Mouse (Mus musculus) adipocyte (in vitro differentiated cells): ENCODE measurements around the gene P3h2.

Experiments
- DNase-seq: peaks from one replicate; pipeline ENCODE4 v3.0.0-alpha.2; 2016; ENCODE audit warnings: low spot score

Gene P3h2

GRCm38 (mm10) chr16:26065060-26065459, 40.5 kb downstream of the P3h2 start:
- DNase-seq: peak; percentile 83

DNA sequence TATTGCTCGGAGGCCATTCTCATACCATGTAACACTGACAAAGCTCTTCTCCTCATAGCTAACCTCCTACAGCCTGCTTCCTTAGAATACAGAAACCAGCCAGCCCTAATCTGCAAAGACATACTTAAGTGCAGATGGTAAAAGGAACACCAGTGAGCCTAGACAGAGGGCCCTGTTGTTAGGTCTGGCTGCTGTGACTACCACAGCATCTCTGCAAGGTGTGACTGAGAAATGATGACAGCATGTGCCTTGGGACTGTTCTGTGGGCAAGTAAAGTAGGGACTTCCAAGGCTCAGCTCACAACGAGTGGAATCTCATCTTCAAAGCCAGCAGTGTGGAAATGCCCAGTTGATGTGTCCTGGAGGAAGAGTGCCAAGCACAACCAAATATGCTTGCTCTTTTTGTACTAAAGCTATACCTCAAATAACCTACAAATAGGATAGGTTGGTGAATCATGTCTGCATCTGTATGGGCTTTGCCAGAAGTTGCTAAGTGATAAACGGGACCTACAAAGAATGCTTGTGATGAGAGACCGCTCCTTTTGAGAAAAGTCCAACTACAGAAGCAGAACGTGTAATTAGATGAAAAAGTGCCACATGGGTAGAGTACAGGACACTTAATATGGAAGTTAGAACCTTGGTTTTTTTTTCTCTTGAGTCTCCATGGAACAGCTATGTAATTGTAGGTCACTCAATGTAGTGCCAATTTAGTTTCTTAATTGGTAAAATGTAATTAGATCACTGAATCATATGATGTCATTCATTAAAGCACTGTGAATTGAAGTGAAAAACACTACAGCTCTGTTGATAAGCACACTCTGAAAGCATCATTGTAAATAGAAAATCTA, 45.1 kb downstream of the P3h2 start:
- no peak for DNase-seq

- no peak for DNase-seq
These were observed 52.0 kb downstream of the P3h2 start for GRCm38 (mm10) chr16:26053631-26054030.

DNA sequence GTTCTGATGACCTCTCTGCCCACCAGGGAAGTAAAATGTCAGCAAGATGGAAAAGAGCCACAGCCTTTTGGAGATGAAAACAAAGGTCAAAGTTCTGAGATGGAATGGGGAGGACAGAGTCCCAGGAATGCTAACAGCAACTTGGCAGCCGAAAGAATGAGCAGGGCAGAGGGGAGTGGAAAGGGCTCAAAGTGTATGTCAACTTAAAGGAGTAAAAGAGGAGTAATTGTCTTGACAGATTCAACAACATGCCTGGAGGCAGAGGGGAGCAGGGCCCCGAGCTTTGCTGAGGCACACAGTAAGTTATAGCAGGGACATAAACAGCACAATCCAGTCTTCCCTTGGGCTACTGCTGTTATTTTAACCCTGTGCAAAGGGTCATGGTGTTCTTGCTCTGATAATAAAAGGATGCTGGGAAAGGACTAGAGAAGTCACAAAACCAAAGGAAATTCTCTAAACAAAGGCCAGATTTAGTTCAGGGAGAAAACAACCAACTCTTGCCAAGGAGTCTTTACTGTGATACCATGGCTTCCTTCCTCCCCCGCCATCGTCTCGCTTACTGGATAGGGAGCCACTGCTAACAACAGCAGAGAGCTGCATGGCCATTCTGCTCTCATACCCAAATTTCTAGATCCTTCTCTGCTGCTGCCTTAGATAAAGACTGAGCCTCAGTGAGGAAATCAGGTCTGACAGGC, 56.0 kb downstream of the P3h2 start:
- peak; percentile 43 for DNase-seq

GRCm38 (mm10) chr16:26047870-26048269, 57.7 kb downstream of the P3h2 start:
- DNase-seq: no peak

GRCm38 (mm10) chr16:26047396-26047795, 58.2 kb downstream of the P3h2 start:
- DNase-seq: no peak

- DNase-seq: no peak
These were observed 63.7 kb downstream of the P3h2 start for GRCm38 (mm10) chr16:26041929-26042303.

GRCm38 (mm10) chr16:26041021-26041928, 64.3 kb downstream of the P3h2 start:
- peak; percentile 53 for DNase-seq

DNA sequence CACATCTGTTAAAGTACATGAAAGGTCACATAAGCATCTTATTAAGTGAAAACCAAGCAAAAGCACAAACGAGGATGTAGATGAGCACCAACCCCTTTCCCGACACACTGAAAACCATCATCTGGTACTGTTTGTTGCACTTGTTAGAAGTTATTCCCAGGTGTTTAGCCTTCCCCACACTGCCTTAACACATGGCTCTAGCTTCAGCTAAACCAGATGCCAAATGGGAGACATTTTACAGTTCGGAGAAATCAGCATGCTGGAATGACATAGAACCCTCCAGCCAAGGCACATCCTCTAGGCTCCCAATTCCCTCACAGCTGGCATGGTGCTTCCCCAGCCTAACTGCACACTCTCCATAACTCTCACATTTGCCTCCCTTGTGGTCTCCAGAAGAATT, 66.3 kb downstream of the P3h2 start:
- no peak for DNase-seq

DNA sequence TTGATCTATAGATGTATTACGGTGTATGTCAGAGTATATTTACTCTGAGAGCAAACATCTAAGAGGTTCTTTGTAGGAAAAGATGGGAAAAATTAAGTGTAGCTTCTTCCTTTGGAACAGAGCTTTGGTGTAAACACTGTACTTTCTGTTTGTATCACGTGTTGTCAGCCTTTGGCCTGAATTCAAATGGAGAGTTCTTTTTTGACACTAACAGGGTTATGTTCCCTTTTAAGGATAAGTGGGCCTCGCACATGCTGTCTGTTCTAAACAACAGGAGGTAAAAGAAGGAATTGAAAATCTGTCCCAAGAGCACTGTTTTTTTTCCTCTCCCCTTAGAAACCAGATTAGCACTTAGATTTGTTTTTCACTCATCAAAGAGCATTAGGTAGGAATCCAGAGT, 70.1 kb downstream of the P3h2 start:
- peak; percentile 40 for DNase-seq

GRCm38 (mm10) chr16:26035079-26035478, 70.5 kb downstream of the P3h2 start:
- peak; percentile 37 for DNase-seq

DNA sequence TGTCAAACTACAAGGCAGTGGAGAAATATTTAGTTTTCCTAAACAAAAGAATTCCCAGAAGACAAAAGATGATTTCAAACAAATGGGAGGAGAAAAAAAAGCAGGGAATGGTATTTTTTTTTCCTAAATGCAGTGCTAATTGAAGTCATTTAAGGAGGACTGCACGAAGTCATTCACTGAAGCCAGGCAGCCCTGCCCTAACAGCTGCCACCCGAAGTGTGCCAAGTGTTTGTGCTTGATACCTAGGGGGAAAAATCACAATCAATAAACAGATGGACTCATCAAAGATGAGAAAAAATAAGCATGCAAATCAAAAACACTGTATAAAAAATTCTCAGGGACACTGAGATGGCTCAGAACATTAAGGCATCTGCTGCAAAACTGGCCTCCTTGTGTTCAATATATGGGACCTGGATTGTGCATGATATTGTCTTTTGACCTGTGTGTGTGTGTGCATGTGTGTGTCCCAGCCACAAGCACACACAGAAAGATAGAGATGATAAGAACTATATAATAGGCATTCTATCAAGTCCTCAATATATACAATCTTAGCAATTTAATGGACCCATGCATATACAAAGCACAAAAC, 76.1 kb downstream of the P3h2 start:
- no peak for DNase-seq

DNA sequence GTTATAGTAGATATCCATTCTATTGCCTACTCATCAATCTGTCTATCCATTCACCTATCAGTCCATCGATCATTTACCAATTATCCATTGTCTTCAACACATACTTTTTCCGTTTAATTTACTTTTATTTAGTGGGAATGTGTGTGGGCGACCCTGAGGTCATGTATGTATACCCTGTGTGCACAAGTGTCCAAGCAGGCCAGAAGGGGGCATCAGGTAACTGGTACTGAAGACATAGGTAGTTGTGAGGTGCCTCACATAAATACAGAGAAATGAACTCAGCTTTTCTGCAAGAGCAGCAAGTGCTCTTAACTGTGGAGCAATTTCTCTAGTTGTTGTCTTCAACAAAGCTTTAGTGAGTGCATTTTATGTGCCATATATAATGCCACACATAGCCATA, 79.2 kb downstream of the P3h2 start:
- no peak for DNase-seq

- no peak for DNase-seq
These were observed 81.0 kb downstream of the P3h2 start for GRCm38 (mm10) chr16:26024543-26024942.

DNA sequence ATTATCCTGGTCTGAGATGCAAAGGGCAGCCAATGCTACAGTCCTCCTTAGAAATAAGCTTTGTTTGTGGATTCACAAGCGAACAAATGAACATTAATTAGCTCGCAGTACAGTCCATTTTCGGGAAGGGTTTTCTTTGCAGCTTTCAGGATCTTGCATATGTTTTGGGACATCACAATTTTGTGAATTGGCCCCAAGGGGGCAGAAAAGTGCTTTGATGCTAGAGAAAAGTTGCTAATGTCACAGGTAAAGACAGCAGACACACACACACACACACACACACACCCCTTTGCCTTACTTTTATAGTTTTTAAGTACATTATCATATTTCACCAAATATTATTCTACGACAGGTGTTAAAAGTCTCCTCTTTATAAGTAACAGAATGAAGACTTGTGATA, 82.2 kb downstream of the P3h2 start:
- peak; percentile 26 for DNase-seq

DNA sequence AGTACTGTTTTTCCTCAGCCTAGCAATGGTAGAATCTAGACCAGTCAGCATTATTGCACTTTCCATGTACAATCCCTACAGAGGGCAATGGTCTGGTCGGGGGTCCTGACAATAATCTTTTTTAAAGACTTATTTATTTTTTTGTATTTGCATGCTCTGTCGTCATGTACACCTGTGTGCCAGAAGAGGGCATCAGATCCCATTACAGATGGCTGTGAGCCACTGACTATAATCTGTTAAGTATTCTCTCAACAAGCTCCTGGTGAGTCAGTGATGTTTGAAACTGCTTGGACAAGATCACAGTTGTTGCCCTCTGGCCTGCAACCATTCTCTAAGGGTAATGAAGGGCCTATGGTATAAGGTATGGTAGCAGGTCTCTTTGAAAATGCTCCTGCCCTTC, 83.8 kb downstream of the P3h2 start:
- DNase-seq: no peak

- DNase-seq: peak; percentile 43
These were observed 99.8 kb downstream of the P3h2 start for GRCm38 (mm10) chr16:26005811-26006210.

DNA sequence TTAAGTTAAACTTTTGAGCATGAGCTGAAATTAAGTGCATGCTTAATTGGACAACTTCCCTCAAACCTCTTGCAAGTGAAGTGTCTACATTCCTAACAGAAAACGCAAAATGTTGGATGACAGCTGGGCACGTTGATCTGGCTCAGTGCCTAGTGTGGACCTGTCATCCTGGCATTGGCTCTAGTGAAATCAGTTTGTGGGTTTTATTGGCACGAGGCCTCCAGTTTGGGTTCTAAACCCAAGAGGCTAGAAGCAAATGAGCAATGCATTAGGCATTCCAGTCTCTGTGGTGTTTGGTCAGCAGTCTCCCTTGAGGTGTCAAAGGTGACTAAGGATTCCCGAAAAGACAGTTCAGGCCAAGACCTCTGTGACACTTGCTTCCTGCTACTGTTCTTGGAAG, 102.3 kb downstream of the P3h2 start:
- peak; percentile 93 for DNase-seq

DNA sequence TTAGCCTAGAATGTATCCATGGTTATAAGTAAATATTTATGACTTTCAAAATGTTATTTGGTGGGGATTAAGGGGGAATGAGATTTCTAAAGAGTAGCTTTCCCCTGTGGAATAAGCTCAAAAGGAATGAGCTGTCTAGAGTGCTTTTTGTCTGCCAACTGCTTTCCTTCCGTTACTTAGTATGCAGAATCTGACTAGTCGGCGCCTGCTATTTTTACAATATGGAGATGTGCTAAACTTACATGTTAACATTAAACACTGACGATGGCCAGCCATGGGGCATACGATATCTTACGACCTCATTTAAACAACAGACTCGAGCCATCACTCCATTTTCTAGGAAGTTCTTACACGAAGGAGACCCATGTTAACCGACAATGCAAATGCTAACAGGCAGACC, 102.7 kb downstream of the P3h2 start:
- peak; percentile 12 for DNase-seq

DNA sequence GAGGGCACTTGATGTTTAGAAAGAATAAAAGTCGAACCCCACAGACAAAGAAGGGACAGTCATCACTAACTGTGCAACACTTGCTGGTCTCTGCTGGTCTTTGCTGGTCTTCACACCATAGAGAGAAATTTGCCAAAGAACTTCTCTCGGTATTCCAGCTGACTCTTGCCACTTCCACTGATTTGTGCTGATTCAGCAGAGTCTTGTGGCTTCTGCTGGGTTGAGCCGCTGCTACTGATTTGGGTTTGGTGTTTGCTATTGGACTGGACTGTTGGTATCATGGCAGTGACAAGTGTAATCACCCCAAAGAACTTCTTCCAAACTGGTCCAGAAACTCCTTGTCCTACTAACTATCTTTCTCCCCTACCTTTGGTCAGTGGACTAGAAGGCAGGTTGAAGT, 111.0 kb downstream of the P3h2 start:
- DNase-seq: no peak

DNA sequence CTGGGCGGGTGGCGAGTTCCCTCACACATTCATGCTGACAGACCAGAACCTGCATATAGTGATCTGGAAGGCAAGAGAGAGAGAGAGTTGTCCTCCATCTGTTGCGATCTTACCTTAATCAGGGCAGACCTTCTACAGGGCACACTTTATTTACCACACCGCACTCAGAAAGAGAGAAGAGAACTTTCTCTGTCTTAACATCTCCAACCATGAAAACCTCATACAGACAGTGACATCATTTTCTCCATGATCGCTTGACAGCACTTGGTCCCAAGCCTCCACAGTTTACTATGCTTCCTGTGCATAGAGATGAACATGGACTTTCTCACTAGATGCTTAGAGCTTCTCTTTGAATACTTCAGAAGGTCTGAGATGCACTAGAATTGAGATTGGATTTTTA, 118.4 kb downstream of the P3h2 start:
- DNase-seq: no peak

DNA sequence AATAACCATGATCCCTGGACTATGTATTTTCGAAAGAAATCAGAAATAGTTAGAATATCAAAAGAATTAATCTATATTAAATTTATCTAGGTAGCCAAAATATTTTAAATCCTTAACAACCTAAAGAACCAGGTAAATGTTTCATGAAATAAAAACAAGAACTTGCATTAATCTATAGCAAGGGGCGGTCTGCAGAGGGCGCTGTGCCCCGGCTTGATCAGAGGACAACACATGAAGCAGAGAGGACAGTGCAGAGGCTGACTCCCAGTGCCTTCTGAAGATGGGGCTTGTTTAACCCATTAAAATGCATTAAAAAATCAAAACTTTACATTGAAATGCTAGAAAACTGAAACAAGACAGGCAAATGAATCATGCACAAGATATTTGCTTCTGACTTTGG, 121.9 kb downstream of the P3h2 start:
- DNase-seq: peak; percentile 39
